In the genomic region with DNA sequence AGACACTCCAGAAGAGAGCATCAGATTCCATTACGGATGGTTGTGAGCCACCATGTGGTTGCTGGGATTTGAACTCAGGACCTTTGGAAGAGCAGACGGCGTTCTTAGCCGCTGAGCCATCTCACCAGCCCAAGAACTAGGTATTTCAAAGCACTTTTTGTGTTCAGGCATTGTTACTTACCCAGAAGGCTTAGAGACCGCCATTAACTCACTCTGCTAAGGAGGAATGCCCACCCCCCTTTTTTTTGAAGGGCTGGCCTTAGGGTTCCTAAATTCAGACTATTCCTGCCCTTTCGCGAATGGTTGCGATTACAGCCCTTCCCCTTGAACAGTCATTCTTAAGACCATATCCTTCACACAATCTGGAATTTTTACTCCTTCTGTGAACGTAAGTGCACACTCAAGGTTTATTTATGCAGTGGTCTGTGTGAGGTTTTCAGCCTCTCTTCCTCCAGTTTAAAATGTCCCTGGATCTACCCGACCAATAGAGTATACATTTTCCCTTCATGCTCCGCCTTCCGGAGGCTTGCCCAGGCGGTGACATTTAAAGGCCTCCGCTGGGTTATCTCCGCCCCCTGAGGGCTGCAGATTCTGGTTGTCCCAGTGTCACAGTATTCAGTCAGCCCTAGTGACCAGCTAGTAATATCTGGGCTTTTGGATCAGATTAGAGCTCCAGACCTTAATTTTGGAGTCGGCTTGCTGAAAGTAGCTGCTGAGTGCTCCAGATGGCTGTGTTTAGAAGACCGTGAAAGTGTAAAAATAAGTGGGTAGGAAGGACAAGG, we compare ENCODE assay signal across 8 mouse cellular contexts. TPM values are rescaled to one million over a fixed set of nuclear protein-coding genes. Genes with fewer than 3 reads are reported as not detected.
DNase-seq lines count a peak whose midpoint lies in the region; ATAC-seq and TF ChIP-seq lines count a peak whose summit lies in the region.

No protein-coding gene starts in this region.

- H3K4me2 ChIP-seq in heart, embryonic 15.5 days = peak overlapping the region; percentile 84
- peak overlapping the region; percentile 78 for H3K4me2 ChIP-seq in lung, embryonic 14.5 days

- peak overlapping the region; percentile 67 for H3K9ac ChIP-seq in heart, embryonic 15.5 days
- H3K9ac ChIP-seq in lung, embryonic 14.5 days = peak overlapping the region; percentile 69

- peak overlapping the region; percentile 89 for H3K4me3 ChIP-seq in E14TG2a.4 (replicated peaks; ENCODE audit: low read length)
- H3K4me3 ChIP-seq in erythroblast, embryonic 14.5 days (replicated peaks) = peak overlapping the region; percentile 97
- peak overlapping the region; percentile 92 for H3K4me3 ChIP-seq in heart, embryonic 15.5 days
- H3K4me3 ChIP-seq in lung, embryonic 14.5 days (ENCODE audit: low read depth, low read length) = peak overlapping the region; percentile 95

- 6% methylated on average over 17 of the region's 17 CpGs for WGBS in heart, embryonic 15.5 days
- WGBS in lung, embryonic 14.5 days = 4% methylated on average over 17 of the region's 17 CpGs

- DNase-seq in brain, adult 2 months (ENCODE audit: low read depth, low spot score) = peak; percentile 87
- peak; percentile 80 to 89 for DNase-seq in kidney, postnatal 25 days
- peak; percentile 91 for DNase-seq in lung, embryonic 14.5 days
- peak; percentile 46 for DNase-seq in ovary, postnatal 14 days (ENCODE audit: low spot score)
- DNase-seq in thymus, postnatal 25 days = peak; percentile 75

- peaks cover 48% of the 10 kb centered on the region for H3K4me1 ChIP-seq in E14TG2a.4 (replicated peaks; ENCODE audit: low read depth, low read length)
- peaks cover 72% of the 10 kb centered on the region for H3K4me1 ChIP-seq in erythroblast, embryonic 14.5 days (ENCODE audit: control insufficient read depth)
- H3K4me1 ChIP-seq in heart, embryonic 15.5 days (replicated peaks) = peaks cover 36% of the 10 kb centered on the region
- H3K4me1 ChIP-seq in lung, embryonic 14.5 days (ENCODE audit: insufficient read depth) = no peaks in the 10 kb centered on the region

- no peak for ATAC-seq in heart, embryonic 15.5 days (replicated peaks; ENCODE audit: insufficient number of reproducible peaks, insufficient read depth, low FRiP score, low read depth)
- ATAC-seq in lung, embryonic 14.5 days (ENCODE audit: insufficient read depth) = no peak

- no peaks in the 10 kb centered on the region for H3K9me3 ChIP-seq in E14TG2a.4 (ENCODE audit: low read length)
- no peaks in the 10 kb centered on the region for H3K9me3 ChIP-seq in erythroblast, embryonic 14.5 days (ENCODE audit: control insufficient read depth, low read length)
- no peaks in the 10 kb centered on the region for H3K9me3 ChIP-seq in heart, embryonic 15.5 days (replicated peaks)
- no peaks in the 10 kb centered on the region for H3K9me3 ChIP-seq in lung, embryonic 14.5 days (ENCODE audit: low read depth, low read length)

- H3K27ac ChIP-seq in heart, embryonic 15.5 days = peak overlapping the region; percentile 100
- peak overlapping the region; percentile 97 for H3K27ac ChIP-seq in lung, embryonic 14.5 days (ENCODE audit: low read depth)

- TF ChIP-seq CTCF in E14TG2a.4 (conservative IDR thresholded peaks at IDR 0.05; ENCODE audit: low read length) = no peak
- 0 out of 2 replicates have a peak, but pooled peaks have one; percentile 6 for TF ChIP-seq CTCF in lung, embryonic 14.5 days (IDR thresholded peaks at IDR 0.05; ENCODE audit: low read depth)

- H3K27me3 ChIP-seq in E14TG2a.4 (ENCODE audit: insufficient read depth, low read length) = no peaks in the 10 kb centered on the region
- H3K27me3 ChIP-seq in erythroblast, embryonic 14.5 days (ENCODE audit: control insufficient read depth) = no peaks in the 10 kb centered on the region
- H3K27me3 ChIP-seq in heart, embryonic 15.5 days = no peaks in the 10 kb centered on the region
- H3K27me3 ChIP-seq in lung, embryonic 14.5 days (ENCODE audit: insufficient read depth, low read length) = no peaks in the 10 kb centered on the region

- peaks cover 19% of the 10 kb centered on the region for H3K36me3 ChIP-seq in E14TG2a.4 (ENCODE audit: insufficient read depth, low read length)
- H3K36me3 ChIP-seq in erythroblast, embryonic 14.5 days (ENCODE audit: control insufficient read depth) = peaks cover 16% of the 10 kb centered on the region
- no peaks in the 10 kb centered on the region for H3K36me3 ChIP-seq in heart, embryonic 15.5 days
- 0 out of 2 replicates have a peak, but pooled peaks cover 3% of the 10 kb centered on the region for H3K36me3 ChIP-seq in lung, embryonic 14.5 days (ENCODE audit: insufficient read depth)

RNA-seq across cellular contexts. Expression of a gene that starts 3.2 kb away (rescaled TPM):
- 0.63 and 0.75 TPM in 2 replicates for polyA plus RNA-seq in erythroblast, embryonic 14.5 days (2012)
- 15.7 and 24.4 TPM in 2 replicates for polyA plus RNA-seq in heart, embryonic 15.5 days (2015; fragmentation: Nextera tagmentation; extraction: Ambion mirVana)
- polyA plus RNA-seq in lung, embryonic 14.5 days (2014; fragmentation: Nextera tagmentation; extraction: Ambion mirVana) = 49.2 and 52.1 TPM in 2 replicates

RNA-seq across cellular contexts. Expression of a gene that starts 55.5 kb away (rescaled TPM):
- polyA plus RNA-seq in erythroblast, embryonic 14.5 days (2012) = 4.7 and 5.2 TPM in 2 replicates
- 45.6 and 65.5 TPM in 2 replicates for polyA plus RNA-seq in heart, embryonic 15.5 days (2015; fragmentation: Nextera tagmentation; extraction: Ambion mirVana)
- 44.2 and 45.2 TPM in 2 replicates for polyA plus RNA-seq in lung, embryonic 14.5 days (2014; fragmentation: Nextera tagmentation; extraction: Ambion mirVana)
